Mouse (Mus musculus): ENCODE results near the gene Gm10324. TPM values are rescaled to one million over a fixed set of nuclear protein-coding genes. Genes with fewer than 3 reads are reported as not detected.
"Not testable (repeated sequence)": the region's sequence is repeated elsewhere in the genome, so short reads cannot be mapped to it uniquely, and the experiment has no call there.

Gm10324 gene
- not detected in 2 replicates for polyA plus RNA-seq (2012; rRNA removed)
- not detected in 2 replicates for polyA plus RNA-seq (2014; fragmentation: Nextera tagmentation; extraction: Ambion mirVana)

- not testable (repeated sequence) for H3K9ac ChIP-seq (ENCODE audit: low read depth, low read length, severe bottlenecking); H3K27ac ChIP-seq (replicated peaks; ENCODE audit: low read depth, low read length); H3K4me2 ChIP-seq (replicated peaks; ENCODE audit: low read depth, low read length, severe bottlenecking); H3K4me1 ChIP-seq (ENCODE audit: control insufficient read depth, insufficient read depth, low read length); ATAC-seq (ENCODE audit: low FRiP score, low read depth); H3K36me3 ChIP-seq (ENCODE audit: control insufficient read depth, insufficient read depth, low read length); DNase-seq (ENCODE audit: low spot score); H3K27me3 ChIP-seq (ENCODE audit: control insufficient read depth, insufficient read depth, low read length); H3K4me3 ChIP-seq (replicated peaks; ENCODE audit: low read length); H3K9me3 ChIP-seq (ENCODE audit: control insufficient read depth, low read length)
- WGBS = no CpG with 5 or more reads among the region's 2 CpGs
Measured at GRCm38 (mm10) chr13:66119247-66119646, at the start of gene Gm10324. Gene Gm10324, plus strand, starts transcription at chr13:66119547.

Other genes with a start within 250 kb of the Gm10324 start
- not detected in 2 replicates for gene Gm10772, start 108.0 kb downstream of the Gm10324 start, polyA plus RNA-seq (2012; rRNA removed)
- not detected in 2 replicates for gene Gm10772, start 108.0 kb downstream of the Gm10324 start, polyA plus RNA-seq (2014; fragmentation: Nextera tagmentation; extraction: Ambion mirVana)